Mouse (Mus musculus): ENCODE data around the gene Hist1h1d. TPM values are rescaled to one million over a fixed set of nuclear protein-coding genes. Genes with fewer than 3 reads are reported as not detected.
A peak's percentile ranks its signal among the peaks of the same experiment; 100 is the strongest.

The Hist1h1d gene
- polyA plus RNA-seq, 1 experiment from 2014 or later: 0.64 TPM

- no peak overlapping the region for H3K4me2 ChIP-seq (replicated peaks)
- H3K9ac ChIP-seq: no peak overlapping the region
- H3K36me3 ChIP-seq: no peaks in the 10 kb centered on the region
- H3K4me1 ChIP-seq: no peaks in the 10 kb centered on the region
- no peak overlapping the region for H3K27ac ChIP-seq
- no peak overlapping the region for H3K4me3 ChIP-seq
- H3K27me3 ChIP-seq: no peaks in the 10 kb centered on the region
- ATAC-seq (ENCODE audit: insufficient number of reproducible peaks, insufficient read depth, low FRiP score, low TSS enrichment): no peak
- H3K9me3 ChIP-seq: no peaks in the 10 kb centered on the region
These were observed 56.8 kb downstream of the Hist1h1d start for GRCm38 (mm10) chr13:23609844-23610243.

Small RNAs within 50 kb of the gene (microRNA-seq; reads per million reads assigned to microRNA genes)
- not detected for gene Gm44297
- not detected for gene Gm44359
- not detected for gene Gm44394
- gene n-TStga1: 2.7 reads per million, percentile 11 among the genes with 10 or more reads in this experiment

Other genes with a start within 250 kb of the Hist1h1d start
- 65.4 and 67.5 TPM in 2 replicates for gene Zfp322a, start 184.1 kb upstream of the Hist1h1d start, polyA plus RNA-seq (2016; fragmentation: Nextera tagmentation; extraction: Ambion mirVana)
- 12.9 and 13.9 TPM in 2 replicates for gene Abt1, start 129.4 kb upstream of the Hist1h1d start, polyA plus RNA-seq (2016; fragmentation: Nextera tagmentation; extraction: Ambion mirVana)
- gene Btn1a1, start 87.4 kb upstream of the Hist1h1d start, polyA plus RNA-seq (2016; fragmentation: Nextera tagmentation; extraction: Ambion mirVana): 0.10 and 0.20 TPM in 2 replicates
- 1.6 TPM in 2 replicates for gene Btn2a2, start 64.4 kb upstream of the Hist1h1d start, polyA plus RNA-seq (2016; fragmentation: Nextera tagmentation; extraction: Ambion mirVana)
- gene Hist1h4h, start 22.2 kb upstream of the Hist1h1d start, polyA plus RNA-seq (2016; fragmentation: Nextera tagmentation; extraction: Ambion mirVana): 6.2 and 6.8 TPM in 2 replicates
- gene Hist1h2af, start 19.4 kb upstream of the Hist1h1d start, polyA plus RNA-seq (2016; fragmentation: Nextera tagmentation; extraction: Ambion mirVana): 10.7 and 15.5 TPM in 2 replicates
- 7.8 and 11.8 TPM in 2 replicates for gene Hist1h3g, start 17.8 kb upstream of the Hist1h1d start, polyA plus RNA-seq (2016; fragmentation: Nextera tagmentation; extraction: Ambion mirVana)
- gene Hist1h2bh, start 9.9 kb upstream of the Hist1h1d start, polyA plus RNA-seq (2016; fragmentation: Nextera tagmentation; extraction: Ambion mirVana): 1.3 and 1.5 TPM in 2 replicates
- gene Hist1h3f, start 9.2 kb upstream of the Hist1h1d start, polyA plus RNA-seq (2016; fragmentation: Nextera tagmentation; extraction: Ambion mirVana): 1.3 and 2.3 TPM in 2 replicates
- gene Hist1h4f, start 1.6 kb upstream of the Hist1h1d start, polyA plus RNA-seq (2016; fragmentation: Nextera tagmentation; extraction: Ambion mirVana): 2.1 and 2.4 TPM in 2 replicates
- gene Hist1h3e, start 9.1 kb downstream of the Hist1h1d start, polyA plus RNA-seq (2016; fragmentation: Nextera tagmentation; extraction: Ambion mirVana): 9.5 and 9.6 TPM in 2 replicates
- gene Hist1h2ae, start 18.0 kb downstream of the Hist1h1d start, polyA plus RNA-seq (2016; fragmentation: Nextera tagmentation; extraction: Ambion mirVana): 139 and 153 TPM in 2 replicates
- gene Hist1h2bg, start 18.1 kb downstream of the Hist1h1d start, polyA plus RNA-seq (2016; fragmentation: Nextera tagmentation; extraction: Ambion mirVana): 11.4 and 15.7 TPM in 2 replicates
- gene Hist1h2bf, start 20.9 kb downstream of the Hist1h1d start, polyA plus RNA-seq (2016; fragmentation: Nextera tagmentation; extraction: Ambion mirVana): 10.7 and 11.9 TPM in 2 replicates
- 2.0 and 3.6 TPM in 2 replicates for gene Hist1h2ad, start 21.1 kb downstream of the Hist1h1d start, polyA plus RNA-seq (2016; fragmentation: Nextera tagmentation; extraction: Ambion mirVana)
- 5.5 and 7.0 TPM in 2 replicates for gene Hist1h3d, start 22.5 kb downstream of the Hist1h1d start, polyA plus RNA-seq (2016; fragmentation: Nextera tagmentation; extraction: Ambion mirVana)
- 123 and 126 TPM in 2 replicates for gene Hist1h4d, start 28.3 kb downstream of the Hist1h1d start, polyA plus RNA-seq (2016; fragmentation: Nextera tagmentation; extraction: Ambion mirVana)
- gene Hist1h2be, start 67.9 kb downstream of the Hist1h1d start, polyA plus RNA-seq (2016; fragmentation: Nextera tagmentation; extraction: Ambion mirVana): 3.3 and 3.6 TPM in 2 replicates
- gene Hist1h1e, start 69.3 kb downstream of the Hist1h1d start, polyA plus RNA-seq (2016; fragmentation: Nextera tagmentation; extraction: Ambion mirVana): 22.6 and 24.2 TPM in 2 replicates
- gene Hist1h2ac, start 130.7 kb downstream of the Hist1h1d start, polyA plus RNA-seq (2016; fragmentation: Nextera tagmentation; extraction: Ambion mirVana): 1.3 TPM in 2 replicates
- 35.4 and 35.6 TPM in 2 replicates for gene Hist1h2bc, start 130.9 kb downstream of the Hist1h1d start, polyA plus RNA-seq (2016; fragmentation: Nextera tagmentation; extraction: Ambion mirVana)
- 0.24 and 0.25 TPM in 2 replicates for gene Hist1h1t, start 142.6 kb downstream of the Hist1h1d start, polyA plus RNA-seq (2016; fragmentation: Nextera tagmentation; extraction: Ambion mirVana)
- gene Hist1h4c, start 145.2 kb downstream of the Hist1h1d start, polyA plus RNA-seq (2016; fragmentation: Nextera tagmentation; extraction: Ambion mirVana): 10.5 and 13.6 TPM in 2 replicates
- 3.2 and 3.5 TPM in 2 replicates for gene Hfe, start 157.6 kb downstream of the Hist1h1d start, polyA plus RNA-seq (2016; fragmentation: Nextera tagmentation; extraction: Ambion mirVana)
- gene Hist1h1c, start 185.5 kb downstream of the Hist1h1d start, polyA plus RNA-seq (2016; fragmentation: Nextera tagmentation; extraction: Ambion mirVana): 20.5 and 22.8 TPM in 2 replicates
- 19.2 and 19.3 TPM in 2 replicates for gene Hist1h3c, start 192.3 kb downstream of the Hist1h1d start, polyA plus RNA-seq (2016; fragmentation: Nextera tagmentation; extraction: Ambion mirVana)
- gene Hist1h2bb, start 193.5 kb downstream of the Hist1h1d start, polyA plus RNA-seq (2016; fragmentation: Nextera tagmentation; extraction: Ambion mirVana): 3.6 and 5.0 TPM in 2 replicates
- gene Hist1h2ab, start 197.9 kb downstream of the Hist1h1d start, polyA plus RNA-seq (2016; fragmentation: Nextera tagmentation; extraction: Ambion mirVana): 58.7 and 62.9 TPM in 2 replicates
- 14.0 and 23.7 TPM in 2 replicates for gene Hist1h3b, start 199.0 kb downstream of the Hist1h1d start, polyA plus RNA-seq (2016; fragmentation: Nextera tagmentation; extraction: Ambion mirVana)
- 9.4 and 11.5 TPM in 2 replicates for gene Hist1h4b, start 203.8 kb downstream of the Hist1h1d start, polyA plus RNA-seq (2016; fragmentation: Nextera tagmentation; extraction: Ambion mirVana)
- 1.1 and 1.2 TPM in 2 replicates for gene Hist1h4a, start 208.0 kb downstream of the Hist1h1d start, polyA plus RNA-seq (2016; fragmentation: Nextera tagmentation; extraction: Ambion mirVana)
- 7.8 and 9.6 TPM in 2 replicates for gene Hist1h3a, start 209.1 kb downstream of the Hist1h1d start, polyA plus RNA-seq (2016; fragmentation: Nextera tagmentation; extraction: Ambion mirVana)
- gene Hist1h1a, start 210.4 kb downstream of the Hist1h1d start, polyA plus RNA-seq (2016; fragmentation: Nextera tagmentation; extraction: Ambion mirVana): 4.0 and 5.8 TPM in 2 replicates
- 0.10 TPM in 1 of 2 replicates, not detected in the other for gene Trim38, start 216.7 kb downstream of the Hist1h1d start, polyA plus RNA-seq (2016; fragmentation: Nextera tagmentation; extraction: Ambion mirVana)